Mouse (Mus musculus) G1E (cell line): ENCODE data around the gene Fam120c.

ENCODE experiments used
- CTCF ChIP-seq: IDR thresholded peaks from 2 replicates; pipeline ENCODE4 v1.5.1; 2012; ENCODE audit warnings: low read depth, low read length, inconsistent platforms, mixed read lengths
- GATA1 ChIP-seq: IDR thresholded peaks from 2 replicates; pipeline ENCODE4 v1.6.1; 2012; ENCODE audit warnings: borderline replicate concordance, low read length, inconsistent platforms, mixed read lengths
- GATA2 ChIP-seq: IDR thresholded peaks from 2 replicates; pipeline ENCODE4 v1.6.1; 2012; ENCODE audit warnings: low read depth, low read length, inconsistent platforms, borderline replicate concordance
- POLR2AphosphoS5 ChIP-seq: IDR thresholded peaks from 2 replicates; pipeline ENCODE4 v1.6.1; 2012; ENCODE audit warnings: low read depth, low read length, inconsistent platforms; ENCODE audit not compliant: insufficient replicate concordance
- TAL1 ChIP-seq: conservative IDR thresholded peaks from 2 replicates; pipeline ENCODE4 v1.6.1; 2012; ENCODE audit warnings: low read depth, low read length, inconsistent platforms, mixed read lengths

- no peak for TF ChIP-seq CTCF
- no peak for TF ChIP-seq POLR2AphosphoS5
- TF ChIP-seq GATA1, result no peak
- TF ChIP-seq TAL1, result no peak
- no peak for TF ChIP-seq GATA2
These were observed 99.7 kb downstream of the Fam120c start for GRCm38 (mm10) chrX:151443637-151444036.
